Mouse (Mus musculus): Measurements from ENCODE around the gene Rnf207.

The Rnf207 gene

GRCm38 (mm10) chr4:152294188-152294929 is 24.4 kb downstream of the Rnf207 start:
- no peak for DNase-seq (ENCODE audit: low spot score)

GRCm38 (mm10) chr4:152292102-152292765 is 26.6 kb downstream of the Rnf207 start:
- DNase-seq (ENCODE audit: low spot score) = no peak

- DNase-seq (ENCODE audit: low spot score) = no peak
These were observed 27.2 kb downstream of the Rnf207 start, which contains the start of gene Hes3 for GRCm38 (mm10) chr4:152291562-152291961. TSS of gene Hes3 (minus strand) at chr4:152291662.

- no peak for DNase-seq (ENCODE audit: low spot score)
These were observed 27.8 kb downstream of the Rnf207 start for GRCm38 (mm10) chr4:152290991-152291390.

- peak; percentile 73 for DNase-seq (ENCODE audit: low spot score)
These were observed 28.4 kb downstream of the Rnf207 start for GRCm38 (mm10) chr4:152290385-152290784.

- DNase-seq (ENCODE audit: low spot score) = no peak
These were observed 30.3 kb downstream of the Rnf207 start for GRCm38 (mm10) chr4:152288398-152288945.

- no peak for DNase-seq (ENCODE audit: low spot score)
These were observed 31.3 kb downstream of the Rnf207 start for GRCm38 (mm10) chr4:152287317-152288120.

GRCm38 (mm10) chr4:152286887-152287286 is 31.9 kb downstream of the Rnf207 start:
- peak; percentile 75 for DNase-seq (ENCODE audit: low spot score)

GRCm38 (mm10) chr4:152286183-152286582 is 32.6 kb downstream of the Rnf207 start:
- DNase-seq (ENCODE audit: low spot score) = no peak

- DNase-seq (ENCODE audit: low spot score) = peak; percentile 81
These were observed 33.3 kb downstream of the Rnf207 start for GRCm38 (mm10) chr4:152285505-152285904.

GRCm38 (mm10) chr4:152283186-152283950 is 35.4 kb downstream of the Rnf207 start:
- DNase-seq (ENCODE audit: low spot score) = peak; percentile 87

- no peak for DNase-seq (ENCODE audit: low spot score)
These were observed 36.1 kb downstream of the Rnf207 start for GRCm38 (mm10) chr4:152282721-152283120.

- DNase-seq (ENCODE audit: low spot score) = no peak
These were observed 37.2 kb downstream of the Rnf207 start for GRCm38 (mm10) chr4:152281601-152282000.

GRCm38 (mm10) chr4:152278986-152279385 is 39.8 kb downstream of the Rnf207 start:
- no peak for DNase-seq (ENCODE audit: low spot score)

GRCm38 (mm10) chr4:152277916-152278315 is 40.9 kb downstream of the Rnf207 start:
- DNase-seq (ENCODE audit: low spot score) = no peak

- peak; percentile 74 for DNase-seq (ENCODE audit: low spot score)
These were observed 42.1 kb downstream of the Rnf207 start for GRCm38 (mm10) chr4:152276389-152277347.

GRCm38 (mm10) chr4:152274681-152275131 is 44.1 kb downstream of the Rnf207 start:
- DNase-seq (ENCODE audit: low spot score) = peak; percentile 56

GRCm38 (mm10) chr4:152273621-152274236 is 45.1 kb downstream of the Rnf207 start, which contains the start of gene Gpr153:
TSS of gene Gpr153 (plus strand) at chr4:152274232.
- peak; percentile 82 for DNase-seq (ENCODE audit: low spot score)

GRCm38 (mm10) chr4:152273191-152273590 is 45.6 kb downstream of the Rnf207 start:
- DNase-seq (ENCODE audit: low spot score) = no peak
